Mouse (Mus musculus): Measurements from ENCODE around the gene Mrpl47. TPM values are rescaled to one million over a fixed set of nuclear protein-coding genes. Genes with fewer than 3 reads are reported as not detected.
"Not testable (repeated sequence)": the region's sequence is repeated elsewhere in the genome, so short reads cannot be mapped to it uniquely, and the experiment has no call there.

Gene Mrpl47
- polyA plus RNA-seq, 1 experiment: 10.8 TPM

DNA sequence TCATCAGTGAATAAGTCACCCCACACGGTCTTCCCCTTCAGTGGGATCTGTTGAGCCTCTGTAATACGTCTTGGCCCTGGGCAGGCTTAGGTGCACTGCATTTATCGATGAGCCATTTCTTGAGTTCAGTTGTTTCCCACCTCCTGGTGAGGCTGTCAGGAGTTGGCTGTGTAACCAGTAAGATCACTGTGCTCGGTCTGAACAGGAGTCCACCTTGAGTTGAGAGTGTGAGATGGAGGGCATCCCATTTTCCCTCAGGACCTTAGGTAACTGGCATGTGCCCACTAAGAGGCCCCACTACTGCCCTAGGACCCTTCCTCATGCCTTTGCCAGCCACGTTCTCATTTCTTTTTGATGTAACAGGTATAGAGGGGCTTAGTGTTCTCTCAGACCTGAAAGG is 11.5 kb downstream of the Mrpl47 start:
- TF ChIP-seq SRF (IDR thresholded peaks at IDR 0.05; ENCODE audit: control insufficient read depth, insufficient read length, low read depth) (no peak), CEBPB (IDR thresholded peaks at IDR 0.05; ENCODE audit: insufficient read depth, poor library complexity, severe bottlenecking) (no peak), POLR2A (IDR thresholded peaks at IDR 0.05; ENCODE audit: insufficient read length, low read depth) (no peak), MAX (IDR thresholded peaks at IDR 0.05; ENCODE audit: low read depth) (no peak), USF1 (IDR thresholded peaks at IDR 0.05; ENCODE audit: low read depth) (no peak), MYOD1 (IDR thresholded peaks at IDR 0.05; ENCODE audit: control insufficient read depth in 1 of 3, insufficient read length in 2 of 3, low read depth in 2 of 3) (no peak), E2F4 (IDR thresholded peaks at IDR 0.05; ENCODE audit: insufficient read depth) (no peak), REST (IDR thresholded peaks at IDR 0.05; ENCODE audit: insufficient read depth, insufficient read length) (no peak), MYOG (IDR thresholded peaks at IDR 0.05; ENCODE audit: control insufficient read depth in 1 of 3, insufficient read depth in 1 of 3, insufficient read length in 2 of 3, low read depth in 2 of 3) (no peak), TCF3 (IDR thresholded peaks at IDR 0.05; ENCODE audit: insufficient read length, low read depth) (no peak), POLR2AphosphoS2 (IDR thresholded peaks at IDR 0.05; ENCODE audit: insufficient read length, low read depth) (no peak), TCF12 (IDR thresholded peaks at IDR 0.05; ENCODE audit: insufficient read depth, poor library complexity, severe bottlenecking) (no peak)
- H3ac ChIP-seq (ENCODE audit: control insufficient read depth, insufficient read length): no peak overlapping the region
- no peaks in the 10 kb centered on the region for H3K79me2 ChIP-seq (ENCODE audit: control insufficient read depth, insufficient read depth)
- no peak overlapping the region for H3K4me2 ChIP-seq (ENCODE audit: low read depth)
- peaks cover 62% of the 10 kb centered on the region for H3K36me3 ChIP-seq (ENCODE audit: control insufficient read depth, insufficient read depth)
- H3K27me3 ChIP-seq (ENCODE audit: control insufficient read depth, insufficient read depth, insufficient read length): no peaks in the 10 kb centered on the region
- no peak overlapping the region for H3K4me3 ChIP-seq

DNA sequence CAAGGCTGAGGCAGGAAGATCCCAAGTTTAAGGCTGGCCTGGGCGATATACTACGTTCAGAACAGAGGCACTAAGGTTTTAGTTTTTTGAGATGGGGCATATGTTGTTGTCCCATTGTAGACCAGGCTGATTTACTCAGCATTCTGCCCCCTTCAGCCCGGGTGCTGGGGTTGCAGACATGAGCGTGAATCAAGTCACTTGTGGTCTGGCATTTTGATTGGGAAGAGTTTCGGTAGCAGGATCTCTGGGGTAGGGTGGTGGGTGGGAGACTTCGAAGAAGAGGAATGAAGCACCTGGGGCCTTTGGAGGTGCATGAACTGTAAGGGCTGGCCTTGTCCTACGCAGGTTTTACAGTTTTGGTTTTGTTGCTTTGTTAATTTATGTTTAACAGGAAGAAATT is 13.2 kb downstream of the Mrpl47 start:
- TF ChIP-seq TCF3 (IDR thresholded peaks at IDR 0.05; ENCODE audit: insufficient read length, low read depth) (no peak), MYOD1 (IDR thresholded peaks at IDR 0.05; ENCODE audit: control insufficient read depth in 1 of 3, insufficient read length in 2 of 3, low read depth in 2 of 3) (no peak), USF1 (IDR thresholded peaks at IDR 0.05; ENCODE audit: low read depth) (no peak), SRF (IDR thresholded peaks at IDR 0.05; ENCODE audit: control insufficient read depth, insufficient read length, low read depth) (no peak), CEBPB (IDR thresholded peaks at IDR 0.05; ENCODE audit: insufficient read depth, poor library complexity, severe bottlenecking) (no peak), POLR2A (IDR thresholded peaks at IDR 0.05; ENCODE audit: insufficient read length, low read depth) (no peak), MYOG (IDR thresholded peaks at IDR 0.05; ENCODE audit: control insufficient read depth in 1 of 3, insufficient read depth in 1 of 3, insufficient read length in 2 of 3, low read depth in 2 of 3) (no peak), REST (IDR thresholded peaks at IDR 0.05; ENCODE audit: insufficient read depth, insufficient read length) (no peak), POLR2AphosphoS2 (IDR thresholded peaks at IDR 0.05; ENCODE audit: insufficient read length, low read depth) (no peak), TCF12 (IDR thresholded peaks at IDR 0.05; ENCODE audit: insufficient read depth, poor library complexity, severe bottlenecking) (no peak), E2F4 (IDR thresholded peaks at IDR 0.05; ENCODE audit: insufficient read depth) (no peak), MAX (IDR thresholded peaks at IDR 0.05; ENCODE audit: low read depth) (no peak)
- Histone ChIP-seq H3K36me3 (ENCODE audit: control insufficient read depth, insufficient read depth) (peaks cover 70% of the 10 kb centered on the region), H3ac (ENCODE audit: control insufficient read depth, insufficient read length) (no peak overlapping the region), H3K4me3 (no peak overlapping the region), H3K4me2 (ENCODE audit: low read depth) (no peak overlapping the region), H3K27me3 (ENCODE audit: control insufficient read depth, insufficient read depth, insufficient read length) (no peaks in the 10 kb centered on the region), H3K79me2 (ENCODE audit: control insufficient read depth, insufficient read depth) (no peaks in the 10 kb centered on the region)

DNA sequence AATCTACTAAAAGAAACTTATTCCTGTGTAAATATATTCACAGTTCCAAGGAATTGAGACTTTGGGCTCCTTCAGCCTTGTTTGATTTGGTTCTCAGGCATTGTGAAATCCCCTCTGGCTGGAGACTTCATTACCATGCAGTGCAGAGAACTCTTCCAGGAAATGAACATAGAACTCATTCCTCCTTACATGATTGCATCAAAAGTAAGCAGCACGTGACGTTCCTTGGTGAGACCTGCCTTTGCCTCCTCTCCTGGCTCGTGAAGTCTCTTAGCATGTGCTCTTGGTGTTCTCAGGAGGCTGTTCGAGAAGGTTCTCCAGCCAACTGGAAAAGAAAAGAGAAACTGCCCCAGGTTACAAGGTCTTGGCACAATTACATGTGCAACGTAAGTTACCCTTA is 19.1 kb downstream of the Mrpl47 start:
- Histone ChIP-seq H3K4me2 (ENCODE audit: low read depth) (no peak overlapping the region), H3ac (ENCODE audit: control insufficient read depth, insufficient read length) (no peak overlapping the region), H3K27me3 (ENCODE audit: control insufficient read depth, insufficient read depth, insufficient read length) (no peaks in the 10 kb centered on the region), H3K4me3 (no peak overlapping the region), H3K79me2 (ENCODE audit: control insufficient read depth, insufficient read depth) (no peaks in the 10 kb centered on the region), H3K36me3 (ENCODE audit: control insufficient read depth, insufficient read depth) (peaks cover 67% of the 10 kb centered on the region)
- no peak for TF ChIP-seq REST (IDR thresholded peaks at IDR 0.05; ENCODE audit: insufficient read depth, insufficient read length)
- no peak for TF ChIP-seq POLR2A (IDR thresholded peaks at IDR 0.05; ENCODE audit: insufficient read length, low read depth)
- no peak for TF ChIP-seq SRF (IDR thresholded peaks at IDR 0.05; ENCODE audit: control insufficient read depth, insufficient read length, low read depth)
- TF ChIP-seq MYOG (IDR thresholded peaks at IDR 0.05; ENCODE audit: control insufficient read depth in 1 of 3, insufficient read depth in 1 of 3, insufficient read length in 2 of 3, low read depth in 2 of 3): no peak
- no peak for TF ChIP-seq TCF12 (IDR thresholded peaks at IDR 0.05; ENCODE audit: insufficient read depth, poor library complexity, severe bottlenecking)
- no peak for TF ChIP-seq E2F4 (IDR thresholded peaks at IDR 0.05; ENCODE audit: insufficient read depth)
- TF ChIP-seq POLR2AphosphoS2 (IDR thresholded peaks at IDR 0.05; ENCODE audit: insufficient read length, low read depth): no peak
- no peak for TF ChIP-seq TCF3 (IDR thresholded peaks at IDR 0.05; ENCODE audit: insufficient read length, low read depth)

DNA sequence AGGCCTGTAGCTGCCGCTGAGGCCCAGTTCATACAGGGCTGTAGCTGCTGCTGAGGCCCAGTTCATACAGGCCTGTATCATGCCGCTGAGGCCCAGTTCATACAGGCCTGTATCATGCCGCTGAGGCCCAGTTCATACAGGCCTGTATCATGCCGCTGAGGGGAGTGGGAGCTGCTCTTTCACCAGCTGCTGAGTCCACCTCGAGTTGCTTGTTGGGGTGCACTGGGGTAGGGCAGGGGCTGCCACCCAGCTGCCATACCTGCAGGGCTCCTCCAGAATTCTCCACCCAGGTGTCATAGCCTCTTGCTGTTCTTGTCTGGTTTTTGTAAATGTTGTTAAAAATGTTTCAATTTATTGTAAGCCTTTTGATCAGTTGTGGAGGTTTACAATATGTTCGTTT is 20.0 kb downstream of the Mrpl47 start:
- peaks cover 67% of the 10 kb centered on the region for H3K36me3 ChIP-seq (ENCODE audit: control insufficient read depth, insufficient read depth)
- H3K4me2 ChIP-seq (ENCODE audit: low read depth); H3K79me2 ChIP-seq (ENCODE audit: control insufficient read depth, insufficient read depth); H3K4me3 ChIP-seq; H3K27me3 ChIP-seq (ENCODE audit: control insufficient read depth, insufficient read depth, insufficient read length); H3ac ChIP-seq (ENCODE audit: control insufficient read depth, insufficient read length): not testable (repeated sequence)

DNA sequence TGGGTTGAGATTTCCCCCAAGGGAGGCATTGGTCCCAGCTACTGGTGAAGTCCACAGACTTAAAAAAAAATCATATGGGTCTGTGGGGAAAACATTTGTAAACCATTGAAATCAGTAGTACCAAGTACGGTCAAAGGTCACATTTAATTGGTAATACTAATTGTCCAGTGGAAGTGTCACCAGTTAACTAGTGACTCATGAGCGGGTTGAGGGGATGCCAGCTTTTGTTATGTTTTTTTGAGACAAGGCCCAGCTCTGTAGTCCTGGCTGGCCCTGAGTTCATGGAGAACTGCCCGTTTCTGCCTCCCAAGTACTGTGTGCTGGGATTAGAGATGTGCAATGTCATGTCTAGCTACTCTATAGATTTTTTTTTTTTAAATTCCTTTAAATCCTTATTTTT is 23.7 kb downstream of the Mrpl47 start:
- H3K27me3 ChIP-seq (ENCODE audit: control insufficient read depth, insufficient read depth, insufficient read length): no peaks in the 10 kb centered on the region
- peaks cover 50% of the 10 kb centered on the region for H3K36me3 ChIP-seq (ENCODE audit: control insufficient read depth, insufficient read depth)
- H3K4me3 ChIP-seq: no peak overlapping the region
- no peak for TF ChIP-seq CEBPB (IDR thresholded peaks at IDR 0.05; ENCODE audit: insufficient read depth, poor library complexity, severe bottlenecking)
- no peak for TF ChIP-seq REST (IDR thresholded peaks at IDR 0.05; ENCODE audit: insufficient read depth, insufficient read length)
- no peak for TF ChIP-seq MAX (IDR thresholded peaks at IDR 0.05; ENCODE audit: low read depth)
- TF ChIP-seq TCF12 (IDR thresholded peaks at IDR 0.05; ENCODE audit: insufficient read depth, poor library complexity, severe bottlenecking): no peak
- TF ChIP-seq TCF3 (IDR thresholded peaks at IDR 0.05; ENCODE audit: insufficient read length, low read depth): no peak
- no peak for TF ChIP-seq SRF (IDR thresholded peaks at IDR 0.05; ENCODE audit: control insufficient read depth, insufficient read length, low read depth)
- no peak for TF ChIP-seq MYOD1 (IDR thresholded peaks at IDR 0.05; ENCODE audit: control insufficient read depth in 1 of 3, insufficient read length in 2 of 3, low read depth in 2 of 3)
- no peak for TF ChIP-seq MYOG (IDR thresholded peaks at IDR 0.05; ENCODE audit: control insufficient read depth in 1 of 3, insufficient read depth in 1 of 3, insufficient read length in 2 of 3, low read depth in 2 of 3)
- TF ChIP-seq E2F4 (IDR thresholded peaks at IDR 0.05; ENCODE audit: insufficient read depth): no peak
- no peak overlapping the region for H3ac ChIP-seq (ENCODE audit: control insufficient read depth, insufficient read length)
- H3K4me2 ChIP-seq (ENCODE audit: low read depth): no peak overlapping the region
- H3K79me2 ChIP-seq (ENCODE audit: control insufficient read depth, insufficient read depth): peaks cover 27% of the 10 kb centered on the region

All from myocyte (in vitro differentiated cells).